ENCODE assay signal across 8 mouse cellular contexts in genomic region chr17:53688877-53689802, GRCm38 (mm10). TPM values are rescaled to one million over a fixed set of nuclear protein-coding genes. Genes with fewer than 3 reads are reported as not detected.
A peak's percentile ranks its signal among the peaks of the same experiment; 100 is the strongest.
DNase-seq lines count a peak whose midpoint lies in the region; ATAC-seq and TF ChIP-seq lines count a peak whose summit lies in the region.

Sgo1 (minus strand) TSS chr17:53689333.

- H3K36me3 ChIP-seq in hindbrain, embryonic 10.5 days: peaks cover 34% of the 10 kb centered on the region
- no peaks in the 10 kb centered on the region for H3K36me3 ChIP-seq in lung, postnatal 0 days (ENCODE audit: insufficient read depth, low read length)

- H3K27me3 ChIP-seq in hindbrain, embryonic 10.5 days (ENCODE audit: insufficient read depth, poor library complexity, severe bottlenecking): no peaks in the 10 kb centered on the region
- H3K27me3 ChIP-seq in lung, postnatal 0 days (replicated peaks; ENCODE audit: insufficient read depth, low read length): no peaks in the 10 kb centered on the region

- under 1% methylated on average over 78 of the region's 78 CpGs for WGBS in hindbrain, embryonic 10.5 days
- WGBS in lung, postnatal 0 days: 2% methylated on average over 78 of the region's 78 CpGs

- peaks cover 22% of the 10 kb centered on the region for H3K4me1 ChIP-seq in hindbrain, embryonic 10.5 days (replicated peaks)
- H3K4me1 ChIP-seq in lung, postnatal 0 days (ENCODE audit: insufficient read depth, low read depth, low read length): no peaks in the 10 kb centered on the region; the same call in 1 of the 2 replicates

- H3K27ac ChIP-seq in hindbrain, embryonic 10.5 days: peak within 1 kb of the TSS; percentile 95
- peak within 1 kb of the TSS; percentile 97 for H3K27ac ChIP-seq in lung, postnatal 0 days (ENCODE audit: low read length)

- peak; percentile 99 for DNase-seq in MN1 (ENCODE audit: low spot score)
- DNase-seq in cerebellum, adult 9-10 months: peak; percentile 96
- DNase-seq in hindbrain, embryonic 10.5 days (ENCODE audit: low spot score): peak; percentile 99
- DNase-seq in layer of hippocampus, adult 9-11 months: peak; percentile 95
- peak; percentile 98 for DNase-seq in lung, postnatal 0 days (ENCODE audit: low spot score)
- peak; percentile 94 for DNase-seq in ovary, postnatal 14 days (ENCODE audit: low spot score)
- peak; percentile 98 for DNase-seq in thymus, postnatal 14 days

- TF ChIP-seq EP300 in lung, postnatal 0 days (IDR thresholded peaks at IDR 0.05): no peak

- peak; percentile 98 for ATAC-seq in frontal cortex, adult (ENCODE audit: low TSS enrichment)
- ATAC-seq in lung, postnatal 0 days: peak; percentile 99

- TF ChIP-seq CTCF in lung, postnatal 0 days (IDR thresholded peaks at IDR 0.05): peak; percentile 80

- H3K4me3 ChIP-seq in hindbrain, embryonic 10.5 days: peak within 1 kb of the TSS; percentile 68
- H3K4me3 ChIP-seq in lung, postnatal 0 days (ENCODE audit: low read depth, low read length): peak within 1 kb of the TSS; percentile 48

- peak within 1 kb of the TSS; percentile 79 for H3K9ac ChIP-seq in lung, postnatal 0 days (replicated peaks; ENCODE audit: low read depth)

- H3K4me2 ChIP-seq in lung, postnatal 0 days (replicated peaks; ENCODE audit: low read depth, low read length): peak within 1 kb of the TSS; percentile 82

- H3K9me3 ChIP-seq in hindbrain, embryonic 10.5 days: no peaks in the 10 kb centered on the region
- no peaks in the 10 kb centered on the region for H3K9me3 ChIP-seq in lung, postnatal 0 days (ENCODE audit: low read length)

RNA-seq across cellular contexts. Expression of gene Sgo1, which starts in this region (rescaled TPM):
- polyA plus RNA-seq in hindbrain, embryonic 10.5 days (2016; fragmentation: Nextera tagmentation; extraction: Ambion mirVana): 36.3 and 47.8 TPM in 2 replicates
- 1.5 and 2.8 TPM in 2 replicates for polyA plus RNA-seq in lung, postnatal 0 days (2015; fragmentation: Nextera tagmentation; extraction: Ambion mirVana)

Comparison
In these comparisons a context has a peak if more than half of its experiments do, and no peak if none do; other contexts are left out.
1. Peak in every context shown above with its lines: DNase-seq, ATAC-seq, H3K4me3 ChIP-seq and H3K27ac ChIP-seq.